Mouse (Mus musculus) thymus, adult 2 months (tissue): Measurements from ENCODE around the gene Babam2. TPM values are rescaled to one million over a fixed set of nuclear protein-coding genes. Genes with fewer than 3 reads are reported as not detected.

Experiments used
- DNase-seq: peaks from one replicate; pipeline ENCODE4 v3.0.0; 2021
- H3K27ac ChIP-seq: fragments of 200-500 bp; 2 replicates; pipeline ENCODE4 v1.5.1; 2012; ENCODE audit warnings: low read length, control low read depth; ENCODE audit not compliant: control insufficient read depth, insufficient read depth
- H3K27me3 ChIP-seq: fragments of 200-500 bp; 2 replicates; pipeline ENCODE4 v1.6.1; 2012; ENCODE audit warnings: mild to moderate bottlenecking, low read length, moderate library complexity, mixed read lengths; ENCODE audit not compliant: control insufficient read depth, insufficient read depth
- H3K36me3 ChIP-seq: fragments of 200-500 bp; 2 replicates; pipeline ENCODE4 v1.6.1; 2012; ENCODE audit warnings: mild to moderate bottlenecking, low read length, moderate library complexity; ENCODE audit not compliant: control insufficient read depth, insufficient read depth
- H3K4me1 ChIP-seq: fragments of 200-500 bp; replicated peaks from 2 replicates; pipeline ENCODE4 v1.6.1; 2012; ENCODE audit warnings: low read length; ENCODE audit not compliant: control insufficient read depth, insufficient read depth
- H3K4me3 ChIP-seq: fragments of 200-500 bp; 2 replicates; pipeline ENCODE4 v1.5.1; 2012; ENCODE audit warnings: mild to moderate bottlenecking, low read length, control low read depth, moderate library complexity; ENCODE audit not compliant: control insufficient read depth, insufficient read depth
- CTCF ChIP-seq: fragments of 200-500 bp; IDR thresholded peaks from 2 replicates; pipeline ENCODE4 v1.5.1; 2012; ENCODE audit warnings: mild to moderate bottlenecking, control low read depth, low read length, moderate library complexity, borderline replicate concordance; ENCODE audit not compliant: control insufficient read depth, poor library complexity, insufficient read depth; ENCODE audit errors: extremely low read depth
- POLR2A ChIP-seq: fragments of 200-500 bp; IDR thresholded peaks from 2 replicates; pipeline ENCODE4 v1.6.1; 2012; ENCODE audit warnings: mild to moderate bottlenecking, low read length, control low read depth, moderate library complexity; ENCODE audit not compliant: control insufficient read depth, poor library complexity, insufficient read depth; ENCODE audit errors: extremely low read depth
- WGBS: fragments of 180-500 bp; shearing (Covaris S2); methylation state at CpG from one replicate; pipeline ENCODE4 v1.1.7; 2018; 5-methylcytosine and 5-hydroxymethylcytosine counted together
- polyA plus RNA-seq: library from polyadenylated mRNA; depleted of rRNA; stranded (reverse); fragments of >200 nt; gene quantifications from 2 replicates; pipeline ENCODE4 v1.2.3, GENCODE M21; 2012

Babam2 gene
- polyA plus RNA-seq, 1 experiment = 16.1 TPM

DNA sequence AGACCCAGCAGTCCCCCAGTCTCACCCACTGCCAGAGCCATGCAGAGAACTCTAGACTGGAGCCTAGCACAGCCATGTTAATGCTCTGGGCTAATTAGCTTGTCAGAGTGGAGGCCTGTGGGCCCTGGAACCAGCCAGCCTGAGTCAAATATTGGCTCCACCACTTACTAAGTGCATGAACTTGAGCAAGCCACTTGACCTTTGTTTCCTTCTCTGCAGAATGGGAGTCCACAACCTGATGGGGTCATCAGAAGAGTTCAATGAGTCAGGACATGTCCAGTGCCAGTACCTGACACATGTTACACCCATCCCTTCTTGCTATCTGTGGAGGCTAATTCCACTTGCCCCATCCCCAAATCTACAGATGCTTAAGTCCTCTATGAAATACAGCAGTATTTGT is 394.8 kb downstream of the Babam2 start:
- no peaks in the 10 kb centered on the region for H3K27me3 ChIP-seq
- H3K36me3 ChIP-seq = no peaks in the 10 kb centered on the region
- no peak for TF ChIP-seq POLR2A
- no peak for TF ChIP-seq CTCF
- DNase-seq = no peak
- no peak overlapping the region for H3K4me3 ChIP-seq
- H3K27ac ChIP-seq = no peak overlapping the region
- no peaks in the 10 kb centered on the region for H3K4me1 ChIP-seq

DNA sequence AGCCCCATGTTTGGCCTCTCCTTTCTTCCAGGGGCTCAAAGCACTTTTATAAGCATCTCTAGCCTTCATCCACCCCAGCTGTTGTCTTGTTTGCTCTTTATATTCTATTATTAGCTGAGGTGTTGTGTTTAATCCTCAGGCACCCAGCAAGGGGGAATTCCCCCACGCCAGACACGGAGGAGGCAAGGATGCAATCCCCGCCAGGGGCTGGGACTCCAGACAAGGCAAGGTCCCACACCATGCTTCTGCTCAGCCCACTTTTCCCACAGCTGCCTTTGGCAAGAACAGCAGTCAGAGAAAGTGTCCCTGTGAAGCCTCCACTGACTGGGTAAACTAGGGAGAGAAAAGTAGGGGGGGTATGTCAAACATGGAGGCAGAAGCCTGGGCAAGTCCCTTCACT is 401.2 kb downstream of the Babam2 start:
- no peak for DNase-seq
- Histone ChIP-seq H3K27ac (no peak overlapping the region), H3K27me3 (no peaks in the 10 kb centered on the region), H3K4me1 (peaks cover 8% of the 10 kb centered on the region), H3K4me3 (no peak overlapping the region), H3K36me3 (no peaks in the 10 kb centered on the region)
- 91% methylated on average over 3 of the region's 3 CpGs for WGBS
- TF ChIP-seq CTCF (no peak), POLR2A (no peak)

DNA sequence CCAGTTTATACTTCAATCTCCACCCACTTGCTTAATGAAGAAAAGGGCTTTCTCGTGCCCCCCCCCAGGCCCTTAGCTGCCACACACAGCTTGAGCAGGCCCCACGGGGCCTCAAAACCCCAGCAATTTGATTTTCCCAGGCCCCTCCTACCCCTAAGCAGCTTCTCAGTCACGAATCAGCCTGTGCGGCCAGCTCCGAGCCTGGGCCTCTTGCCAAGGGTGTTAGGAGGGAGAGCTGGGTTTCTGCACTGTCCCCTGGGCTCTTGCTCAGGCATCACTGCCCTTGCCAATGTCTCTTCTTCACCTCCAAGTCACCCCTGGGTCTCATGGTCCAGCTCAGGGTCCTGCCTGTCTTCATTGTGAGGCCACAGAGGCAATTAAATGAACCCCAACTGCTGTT is 405.0 kb downstream of the Babam2 start:
- no peaks in the 10 kb centered on the region for H3K27me3 ChIP-seq
- no peak for DNase-seq
- H3K27ac ChIP-seq = no peak overlapping the region
- H3K4me3 ChIP-seq = no peak overlapping the region
- WGBS = 77% methylated on average over 5 of the region's 5 CpGs
- H3K36me3 ChIP-seq = no peaks in the 10 kb centered on the region
- H3K4me1 ChIP-seq = peaks cover 18% of the 10 kb centered on the region
- TF ChIP-seq CTCF (no peak), POLR2A (no peak)

DNA sequence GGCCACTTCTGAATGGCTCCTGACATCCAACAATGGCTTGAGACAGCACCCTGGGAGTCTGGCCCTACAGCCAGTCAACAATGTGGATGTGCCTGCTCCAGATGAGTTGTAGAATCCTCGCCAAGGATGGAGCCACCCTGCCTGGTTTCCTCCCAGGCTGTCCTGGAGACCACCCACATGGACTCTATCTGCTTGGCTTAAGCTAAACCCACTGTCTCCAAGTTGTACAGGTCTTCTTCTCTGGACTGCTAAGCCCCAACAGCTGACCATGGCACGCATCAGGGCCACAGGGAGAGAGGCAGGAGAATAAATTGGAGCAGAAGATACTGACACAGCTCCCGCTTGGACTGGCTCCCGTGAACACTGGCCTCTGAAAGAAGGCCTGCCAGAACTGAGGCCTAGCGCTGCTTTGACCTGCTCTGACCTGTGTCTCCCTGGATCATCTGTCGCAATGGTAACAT is 405.5 kb downstream of the Babam2 start:
- no peak for DNase-seq
- peaks cover 18% of the 10 kb centered on the region for H3K4me1 ChIP-seq

DNA sequence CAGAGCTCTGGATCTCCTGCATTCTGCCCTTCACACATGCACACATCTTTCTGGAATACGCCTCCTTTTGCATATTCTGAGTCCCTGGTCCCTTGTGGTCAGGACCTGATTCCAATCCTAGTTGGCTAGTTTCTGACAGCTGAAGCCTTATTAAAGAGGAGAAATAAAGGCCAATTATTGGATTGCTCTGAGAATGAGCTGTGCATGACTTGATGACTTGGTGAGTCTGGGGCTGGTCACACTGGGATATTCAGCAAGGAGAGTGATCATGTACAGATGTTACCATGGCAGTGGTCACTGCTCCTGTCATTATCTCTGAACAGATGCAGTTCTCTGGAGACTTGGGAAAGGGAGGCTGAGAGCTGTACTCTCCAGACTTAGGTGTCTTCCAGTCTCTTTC is 406.1 kb downstream of the Babam2 start:
- no peaks in the 10 kb centered on the region for H3K36me3 ChIP-seq
- peaks cover 18% of the 10 kb centered on the region for H3K4me1 ChIP-seq
- H3K4me3 ChIP-seq = no peak overlapping the region
- no peak for DNase-seq
- TF ChIP-seq POLR2A (no peak), CTCF (no peak)
- no peak overlapping the region for H3K27ac ChIP-seq
- 95% methylated on average over 1 of the region's 1 CpGs for WGBS
- H3K27me3 ChIP-seq = no peaks in the 10 kb centered on the region

More for the DNA sequence above, 405.5 kb downstream of the Babam2 start:
- H3K27ac ChIP-seq = no peak overlapping the region
- 91% methylated on average over 6 of the region's 6 CpGs for WGBS
- H3K27me3 ChIP-seq = no peaks in the 10 kb centered on the region
- TF ChIP-seq CTCF (no peak), POLR2A (no peak)
- no peak overlapping the region for H3K4me3 ChIP-seq
- H3K36me3 ChIP-seq = no peaks in the 10 kb centered on the region

DNA sequence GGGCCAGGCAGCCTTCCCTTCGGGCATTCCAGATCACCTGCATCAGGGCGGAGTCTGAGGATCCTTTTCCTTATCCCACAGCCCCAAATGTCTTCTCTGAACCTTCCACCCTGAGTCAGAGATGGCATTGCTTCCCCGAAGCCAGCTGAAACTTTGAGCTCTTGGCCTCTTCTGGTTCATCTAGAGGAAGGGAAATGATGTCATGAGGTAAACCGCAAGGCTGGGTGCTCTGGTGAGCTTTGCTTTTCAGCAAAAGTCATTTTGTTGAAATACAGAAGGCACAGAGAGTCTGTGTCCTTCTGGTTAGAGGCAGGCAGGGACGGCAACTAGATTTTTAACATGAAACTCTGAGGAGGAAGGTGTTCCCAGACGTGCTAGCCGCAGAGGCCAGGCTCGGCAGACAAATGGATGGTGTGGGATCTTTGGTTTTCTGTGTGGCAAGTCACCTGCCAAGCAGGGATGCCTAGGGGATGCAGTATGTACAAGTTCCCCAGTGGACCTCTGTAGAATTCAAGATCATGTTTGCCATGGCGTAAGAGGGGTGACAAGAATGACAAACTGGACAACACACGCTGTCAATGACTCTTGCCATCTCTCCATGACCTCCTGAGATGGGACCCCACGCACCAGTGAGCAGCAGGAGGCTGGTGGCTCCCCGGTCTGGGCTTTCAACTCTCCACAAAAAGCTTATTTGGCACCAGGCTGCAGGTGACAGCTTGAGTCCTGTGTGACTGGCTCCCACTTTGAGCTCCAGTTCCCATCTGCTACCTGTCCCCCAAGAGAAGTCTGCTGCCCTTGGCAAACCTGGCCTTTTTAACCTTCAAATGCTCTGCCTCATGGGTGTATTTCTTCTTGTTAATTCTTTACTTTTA is 406.9 kb downstream of the Babam2 start:
- Histone ChIP-seq H3K27ac (no peak overlapping the region), H3K36me3 (no peaks in the 10 kb centered on the region), H3K4me3 (no peak overlapping the region), H3K4me1 (peaks cover 18% of the 10 kb centered on the region), H3K27me3 (no peaks in the 10 kb centered on the region)
- WGBS = 12% methylated on average over 12 of the region's 12 CpGs
- no peak for TF ChIP-seq CTCF
- TF ChIP-seq POLR2A = no peak
- DNase-seq = peak; percentile 63
